Mouse (Mus musculus) limb, embryonic 11.5 days (tissue): ENCODE data around the gene Gm20831. TPM values are rescaled to one million over a fixed set of nuclear protein-coding genes. Genes with fewer than 3 reads are reported as not detected.
"Not testable (repeated sequence)": the region's sequence is repeated elsewhere in the genome, so short reads cannot be mapped to it uniquely, and the experiment has no call there.

Experiments used
- ATAC-seq: fragments of 200-750 bp; cut with Nextera tagmentation; 2 replicates; pipeline ENCODE4 v1.8.0; 2017; ENCODE audit warnings: low read depth; ENCODE audit not compliant: insufficient number of reproducible peaks, low FRiP score, low TSS enrichment
- DNase-seq: peaks from one replicate; pipeline ENCODE4 v3.0.0-alpha.2; 2015; ENCODE audit warnings: low spot score
- H3K27ac ChIP-seq: fragments of 300-500 bp; sonication (generic); replicated peaks from 2 replicates; pipeline ENCODE4 v1.5.1; 2014; ENCODE audit warnings: low read depth, mild to moderate bottlenecking, low read length
- H3K27me3 ChIP-seq: fragments of 300-500 bp; sonication (generic); 2 replicates; pipeline ENCODE4 v1.6.1; 2014; ENCODE audit warnings: mild to moderate bottlenecking, low read length, mixed read lengths; ENCODE audit not compliant: control insufficient read depth, insufficient read depth
- H3K36me3 ChIP-seq: fragments of 300-500 bp; sonication (generic); 2 replicates; pipeline ENCODE4 v1.6.1; 2014; ENCODE audit warnings: mild to moderate bottlenecking, low read length, moderate library complexity, mixed read lengths; ENCODE audit not compliant: control insufficient read depth, insufficient read depth
- H3K4me1 ChIP-seq: fragments of 300-500 bp; sonication (generic); 2 replicates; pipeline ENCODE4 v1.6.1; 2014; ENCODE audit warnings: low read length, mixed read lengths; ENCODE audit not compliant: control insufficient read depth, insufficient read depth
- H3K4me2 ChIP-seq: fragments of 300-500 bp; sonication (generic); 2 replicates; pipeline ENCODE4 v1.6.1; 2014; ENCODE audit warnings: low read depth, mild to moderate bottlenecking, moderate library complexity; ENCODE audit not compliant: severe bottlenecking
- H3K4me3 ChIP-seq: fragments of 300-500 bp; sonication (generic); 2 replicates; pipeline ENCODE4 v1.5.1; 2014; ENCODE audit warnings: low read depth, low read length
- H3K9ac ChIP-seq: fragments of 300-500 bp; sonication (generic); 2 replicates; pipeline ENCODE4 v1.6.1; 2014; ENCODE audit warnings: mild to moderate bottlenecking, low read length
- H3K9me3 ChIP-seq: fragments of 300-500 bp; sonication (generic); 2 replicates; pipeline ENCODE4 v1.6.1; 2016; ENCODE audit warnings: low read length; ENCODE audit not compliant: control insufficient read depth
- WGBS: fragments of 180-500 bp; shearing (Covaris S2); extraction: QIAGEN DNeasy Blood & Tissue Kit; methylation state at CpG from one replicate; pipeline ENCODE4 v1.1.7; 2014; 5-methylcytosine and 5-hydroxymethylcytosine counted together
- polyA plus RNA-seq: library from polyadenylated mRNA; unstranded; fragments of >200 nt; fragmentation: Nextera tagmentation; extraction: Ambion mirVana; gene quantifications from 2 replicates; pipeline ENCODE4 v1.2.1, GENCODE M21; 2014

Gm20831 gene
- polyA plus RNA-seq, result not detected in 2 replicates

DNA sequence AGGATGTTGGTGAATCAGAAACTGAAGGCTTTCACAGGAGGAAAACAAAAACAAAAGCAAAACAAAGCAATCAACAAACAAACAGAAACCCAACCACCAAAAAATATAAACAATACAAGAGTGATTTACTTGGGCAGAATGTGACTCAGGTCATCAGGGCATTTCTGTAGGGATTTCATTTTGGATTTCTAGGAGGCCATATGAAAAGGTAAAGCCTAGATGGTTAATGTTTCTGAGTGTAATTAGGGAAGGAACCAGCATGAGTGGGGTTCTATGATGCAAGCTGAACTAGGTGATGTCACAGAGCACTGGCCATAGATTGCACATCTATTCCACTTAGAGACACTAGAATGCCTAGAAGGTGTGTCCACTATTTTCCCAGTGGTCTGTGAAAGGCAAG lies at the start of gene Gm20831, which contains the start of gene Gm20772:
TSS of gene Gm20831 (plus strand) at position 301 of the 400 bp plus-strand sequence.
TSS of gene Gm20772 (plus strand) at position 301 of the 400 bp plus-strand sequence.
- not testable (repeated sequence) for H3K27ac ChIP-seq, H3K9ac ChIP-seq, H3K36me3 ChIP-seq, H3K4me2 ChIP-seq, H3K9me3 ChIP-seq, H3K4me1 ChIP-seq, DNase-seq, H3K4me3 ChIP-seq, H3K27me3 ChIP-seq, ATAC-seq

DNA sequence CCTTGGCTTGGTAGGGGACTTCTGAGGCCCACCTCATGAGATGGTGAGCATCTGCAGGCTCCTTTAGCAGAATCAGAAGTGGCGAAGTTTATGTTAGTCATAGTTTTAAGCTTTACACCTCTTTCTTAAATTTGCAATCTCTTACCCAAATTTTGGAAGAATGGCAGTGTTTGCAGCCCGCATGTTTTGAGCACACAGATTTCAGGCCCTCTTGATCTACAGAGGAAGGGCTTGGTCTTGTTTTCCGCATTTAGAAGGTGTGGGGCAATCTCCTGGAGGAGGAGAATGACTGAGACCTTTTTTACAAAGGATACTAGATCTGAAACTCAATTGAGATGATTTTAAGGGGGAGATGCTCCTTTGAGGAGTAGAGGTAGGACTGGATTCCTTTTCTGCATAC lies 28.4 kb upstream of the Gm20831 start, which contains the start of gene Gm21904:
TSS of gene Gm21904 (minus strand) at position 101 of the 400 bp plus-strand sequence.
- not testable (repeated sequence) for ATAC-seq, H3K4me1 ChIP-seq, H3K27ac ChIP-seq, H3K4me2 ChIP-seq, H3K27me3 ChIP-seq, H3K36me3 ChIP-seq, H3K9me3 ChIP-seq, H3K9ac ChIP-seq, DNase-seq, H3K4me3 ChIP-seq
- no CpG with 5 or more reads among the region's 3 CpGs for WGBS

DNA sequence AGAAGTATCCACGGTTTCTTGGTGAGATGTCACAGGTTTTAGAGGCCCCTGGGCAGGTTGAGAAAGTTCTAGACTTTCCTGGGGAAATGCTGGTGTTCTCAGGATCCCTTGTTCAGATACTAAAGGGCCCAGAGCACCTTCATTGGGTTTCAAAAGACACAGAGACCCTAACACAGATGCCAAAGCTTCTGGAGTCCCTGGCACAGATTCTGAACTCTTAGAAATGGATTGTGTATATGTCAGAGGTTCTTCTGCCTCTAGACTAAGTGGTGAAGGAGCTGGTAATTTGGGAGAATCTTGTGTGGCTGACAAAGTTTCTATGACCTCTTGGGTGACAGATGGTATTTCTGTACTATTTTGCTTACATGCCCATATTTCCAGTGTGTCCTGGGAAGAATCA lies 62.7 kb downstream of the Gm20831 start, which contains the start of gene Srsy:
TSS of gene Srsy (minus strand) at position 101 of the 400 bp plus-strand sequence.
- not testable (repeated sequence) for H3K4me3 ChIP-seq, H3K9ac ChIP-seq, H3K4me2 ChIP-seq, H3K4me1 ChIP-seq, H3K27me3 ChIP-seq, DNase-seq, H3K36me3 ChIP-seq, H3K9me3 ChIP-seq, ATAC-seq, H3K27ac ChIP-seq
- WGBS, result no CpG with 5 or more reads among the region's 1 CpGs

Other genes starting within 250 kb of the Gm20831 start
- gene Gm21904, start 28.5 kb upstream of the Gm20831 start, polyA plus RNA-seq, result not detected in 2 replicates
- not detected in 2 replicates for gene Gm20772, start within 50 bp of the Gm20831 start, polyA plus RNA-seq
- gene Srsy, start 62.6 kb downstream of the Gm20831 start, polyA plus RNA-seq, result not detected in 2 replicates
- gene Gm21764, start 187.1 kb downstream of the Gm20831 start, polyA plus RNA-seq, result not detected in 2 replicates
- not detected in 2 replicates for gene Ssty1, start 214.4 kb downstream of the Gm20831 start, polyA plus RNA-seq